Mouse (Mus musculus) thymus, postnatal 14 days (tissue): ENCODE results near the gene Rsph14.

Experiments
- DNase-seq: peaks from one replicate; pipeline ENCODE4 v3.0.0; 2021

Gene Rsph14

DNA sequence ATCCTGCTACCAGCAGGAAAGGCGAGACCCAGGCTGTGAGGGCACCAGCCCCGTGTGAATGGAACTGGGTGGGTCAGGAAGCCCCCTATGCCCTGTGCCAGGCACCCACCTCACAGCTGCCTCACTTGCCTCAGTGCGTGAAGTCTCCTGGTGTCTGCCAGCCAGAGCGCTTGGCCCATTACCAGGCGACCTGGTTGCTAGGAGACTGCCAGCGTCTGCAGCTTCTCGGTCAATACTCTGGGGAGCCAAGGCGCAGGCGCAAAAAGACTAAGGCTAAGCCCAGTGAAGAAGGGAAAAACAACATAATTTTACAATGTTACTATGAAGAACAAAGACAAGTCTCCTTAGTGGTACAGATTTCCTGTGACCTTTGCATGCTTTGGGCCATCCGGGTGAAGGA lies at the start of gene Rsph14:
Rsph14 (minus strand) TSS at position 192 of the 400 bp plus-strand sequence.
- no peak for DNase-seq

- DNase-seq: peak; percentile 12
Measured at GRCm38 (mm10) chr10:75078174-75079128, 46.1 kb upstream of the Rsph14 start.

DNA sequence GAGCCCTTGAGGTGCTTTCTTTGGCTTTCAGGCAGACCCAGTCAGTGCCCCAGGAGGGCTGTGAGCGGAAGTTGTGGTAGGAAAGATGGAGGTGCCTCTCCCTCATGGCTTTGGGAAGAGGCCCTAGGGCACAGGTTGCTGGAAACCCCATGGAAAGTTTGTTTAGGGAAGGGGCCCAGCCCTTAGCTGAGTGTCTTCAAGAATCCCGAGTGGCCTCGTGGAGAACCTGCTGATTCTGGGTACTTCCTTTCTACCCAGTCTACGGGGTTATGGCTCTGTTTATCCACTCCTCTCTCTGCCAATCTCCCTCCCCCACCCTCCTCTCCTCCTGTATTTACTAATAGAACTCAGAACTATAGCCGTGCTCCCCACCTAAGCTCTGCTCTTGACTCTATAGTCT lies 43.3 kb upstream of the Rsph14 start:
- no peak for DNase-seq

DNA sequence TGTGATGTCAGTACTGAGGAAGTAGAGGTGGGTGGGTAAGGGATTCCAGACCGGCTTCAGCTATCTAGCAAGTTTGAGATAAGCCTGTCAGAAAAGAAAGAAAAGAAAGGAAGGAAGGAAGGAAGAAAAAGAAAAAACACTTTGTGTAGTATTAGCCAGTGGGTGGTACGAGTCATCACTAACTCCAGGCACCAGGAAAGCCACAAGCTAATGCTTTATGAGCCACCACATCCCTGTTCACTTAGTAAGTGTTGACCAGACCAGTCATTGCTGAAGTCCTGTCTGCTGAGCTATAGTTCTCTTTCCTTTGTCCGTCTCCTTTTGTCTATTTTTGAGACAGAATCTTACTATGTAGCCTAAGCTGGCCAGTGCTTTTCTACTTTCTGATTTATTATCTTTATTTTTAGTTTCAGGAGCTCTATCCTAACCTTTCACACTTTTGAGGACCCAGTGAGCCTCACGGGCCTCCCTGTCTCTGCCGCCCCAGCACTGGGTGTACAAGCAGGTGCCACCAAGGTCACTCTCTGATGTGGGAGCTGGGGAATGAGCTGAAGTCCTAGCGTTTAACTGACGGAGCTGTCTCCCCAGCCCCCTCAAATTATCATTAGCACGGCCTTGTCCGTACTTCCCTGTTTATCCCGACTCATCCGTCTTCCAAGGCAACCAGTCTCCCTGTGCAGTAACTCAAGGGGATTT lies 38.0 kb upstream of the Rsph14 start:
- no peak for DNase-seq

GRCm38 (mm10) chr10:75068624-75069328 lies 36.4 kb upstream of the Rsph14 start:
- DNase-seq: no peak

GRCm38 (mm10) chr10:75068086-75068485 lies 35.7 kb upstream of the Rsph14 start:
- no peak for DNase-seq

- no peak for DNase-seq
Measured at GRCm38 (mm10) chr10:75067446-75067845, 35.1 kb upstream of the Rsph14 start.

- no peak for DNase-seq
Measured at GRCm38 (mm10) chr10:75065691-75066090, 33.3 kb upstream of the Rsph14 start.

GRCm38 (mm10) chr10:75063301-75063965 lies 31.0 kb upstream of the Rsph14 start:
- no peak for DNase-seq

- no peak for DNase-seq
Measured at GRCm38 (mm10) chr10:75062621-75063020, 30.2 kb upstream of the Rsph14 start.

DNA sequence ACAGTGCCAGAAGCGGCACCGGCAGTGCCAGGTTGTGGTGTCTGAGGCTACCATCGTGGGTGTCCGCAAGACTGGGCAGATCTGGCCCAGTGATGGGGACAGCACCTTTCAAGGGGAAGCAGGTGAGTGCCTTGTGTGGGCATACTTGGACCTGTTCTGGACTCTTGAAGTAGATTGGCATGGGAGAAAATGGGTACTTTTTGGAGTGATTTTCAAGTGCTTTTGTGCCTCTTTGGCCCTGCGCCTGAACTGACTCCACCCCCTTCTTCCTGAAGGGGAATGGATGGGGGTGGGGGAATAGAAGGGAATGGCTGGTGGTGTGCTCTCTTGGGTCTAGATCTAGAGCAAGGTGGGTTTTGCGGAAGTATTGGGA lies 29.8 kb upstream of the Rsph14 start:
- no peak for DNase-seq

- DNase-seq: peak; percentile 37
Measured at GRCm38 (mm10) chr10:75061341-75062188, 29.2 kb upstream of the Rsph14 start.

- peak; percentile 52 for DNase-seq
Measured at GRCm38 (mm10) chr10:75060843-75061235, 28.5 kb upstream of the Rsph14 start.

DNA sequence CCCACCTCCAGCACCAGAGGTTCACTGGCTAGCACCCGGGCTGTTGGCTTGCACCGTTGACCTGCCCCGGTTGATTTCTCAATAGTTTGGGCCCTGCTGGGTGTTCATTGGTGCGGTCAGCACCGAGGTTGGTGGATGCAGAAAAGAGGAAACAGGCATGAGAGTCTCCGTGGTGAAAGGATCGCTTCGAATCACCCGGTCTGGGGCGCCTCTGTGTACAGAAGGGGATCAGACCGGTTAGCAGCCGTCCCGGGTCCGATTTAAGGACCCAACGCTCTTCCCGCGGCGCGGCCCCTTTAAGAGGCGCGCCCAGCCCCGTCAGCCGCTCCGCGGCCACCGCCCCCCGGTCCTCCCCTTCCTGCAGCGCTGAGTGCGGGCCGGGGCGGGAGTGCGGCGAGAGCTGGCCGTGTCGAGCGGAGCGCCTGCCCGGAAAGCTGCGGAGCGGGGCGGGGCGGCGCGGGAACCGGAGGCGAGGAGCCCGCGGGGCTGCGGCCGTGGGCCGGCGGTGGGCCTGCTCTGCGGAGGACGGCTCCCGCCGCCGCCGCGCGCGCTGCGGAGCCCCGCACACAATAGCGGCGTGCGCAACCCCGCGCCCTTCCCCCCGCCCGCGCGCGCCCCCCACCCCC lies 27.9 kb upstream of the Rsph14 start, which contains the start of gene Bcr:
Bcr (plus strand) TSS at position 376 of the 626 bp plus-strand sequence.
- DNase-seq: peak; percentile 82

DNA sequence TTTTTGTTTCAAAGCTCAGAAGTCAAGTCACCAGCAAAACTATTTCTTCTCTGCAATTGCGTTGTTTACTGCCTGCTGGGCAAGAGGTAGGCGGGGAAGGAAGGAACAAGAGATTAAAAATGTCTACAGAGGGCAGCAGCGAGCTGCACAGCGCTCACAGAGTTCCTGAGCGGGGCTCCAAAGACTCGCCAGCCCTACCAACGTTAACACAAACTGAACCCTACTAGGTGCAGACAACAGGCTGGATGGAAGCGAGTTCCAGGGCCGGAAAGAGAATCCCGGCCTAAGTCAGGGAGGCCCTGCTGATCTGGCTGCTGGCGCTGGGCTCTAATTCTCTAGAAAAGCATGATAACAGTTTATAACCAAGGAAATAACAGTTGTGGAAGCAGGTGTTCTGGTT lies 27.0 kb upstream of the Rsph14 start:
- DNase-seq: peak; percentile 81

GRCm38 (mm10) chr10:75058761-75059395 lies 26.5 kb upstream of the Rsph14 start:
- peak; percentile 35 for DNase-seq

GRCm38 (mm10) chr10:75058336-75058735 lies 25.9 kb upstream of the Rsph14 start:
- no peak for DNase-seq

DNA sequence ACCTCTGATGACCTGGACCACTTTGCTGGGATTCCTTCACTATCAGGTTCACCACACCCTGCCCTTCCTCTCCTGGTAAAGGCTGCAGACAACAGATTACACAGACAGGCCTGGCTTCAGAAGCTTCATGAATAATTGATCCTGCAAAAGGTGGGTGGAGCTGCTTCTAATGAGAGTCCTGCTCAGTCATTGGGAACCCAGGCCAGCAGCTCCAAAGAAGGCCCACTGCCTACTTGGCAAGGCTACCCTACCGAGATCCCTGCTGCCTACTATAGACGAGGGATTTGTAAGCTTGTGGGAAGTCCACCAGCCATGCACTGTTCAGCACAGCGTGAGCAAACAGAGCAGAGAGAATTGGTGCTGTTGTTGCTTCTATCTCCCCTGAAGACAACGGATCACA lies 23.9 kb upstream of the Rsph14 start:
- DNase-seq: no peak

DNA sequence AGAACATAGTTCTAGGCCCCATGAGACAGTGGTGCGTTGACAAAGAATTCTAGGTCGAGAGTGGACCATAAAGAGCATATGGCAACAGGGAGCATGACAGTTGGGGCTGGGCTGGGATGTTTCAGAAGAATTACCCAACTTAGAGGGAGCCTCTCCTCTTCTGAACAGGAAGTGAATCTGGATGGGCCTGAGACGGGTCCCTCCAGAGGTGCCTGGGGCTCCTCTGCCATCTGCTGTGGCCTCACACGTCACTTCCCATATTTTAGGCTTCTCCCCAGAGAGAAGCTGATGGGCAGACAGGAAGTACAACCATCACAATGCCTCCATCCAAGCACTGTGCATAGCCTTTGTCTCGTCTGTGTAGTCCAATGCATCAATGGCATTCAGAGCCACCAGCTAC lies 23.3 kb upstream of the Rsph14 start:
- DNase-seq: no peak

GRCm38 (mm10) chr10:75054125-75054524 lies 21.7 kb upstream of the Rsph14 start:
- no peak for DNase-seq

DNA sequence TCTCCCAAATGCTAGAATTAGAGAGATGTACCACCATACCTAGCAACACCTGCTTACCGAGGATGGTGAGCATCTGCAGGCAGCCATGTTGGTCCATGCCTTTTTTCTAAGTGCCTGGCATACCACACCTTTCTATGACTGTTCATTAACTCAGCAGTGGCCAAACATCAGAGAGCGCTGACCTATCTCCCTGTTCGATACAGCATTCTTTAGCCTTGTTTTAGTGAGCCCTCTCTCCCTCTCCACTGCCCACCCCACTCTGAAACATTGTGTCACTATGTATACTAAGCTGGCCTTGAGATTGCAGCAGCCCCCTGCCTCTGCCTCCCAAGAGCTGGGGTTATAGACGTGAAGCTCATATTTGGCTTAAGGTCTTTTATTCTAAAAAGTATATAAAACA lies 21.3 kb upstream of the Rsph14 start:
- DNase-seq: no peak
